Mouse (Mus musculus): ENCODE data around the gene Ankrd37. TPM values are rescaled to one million over a fixed set of nuclear protein-coding genes. Genes with fewer than 3 reads are reported as not detected.
A peak's percentile ranks its signal among the peaks of the same experiment; 100 is the strongest.

Ankrd37 gene
- total and polyA plus RNA-seq, 2 experiments from 2014 or later = 13.4 to 13.8 TPM

DNA sequence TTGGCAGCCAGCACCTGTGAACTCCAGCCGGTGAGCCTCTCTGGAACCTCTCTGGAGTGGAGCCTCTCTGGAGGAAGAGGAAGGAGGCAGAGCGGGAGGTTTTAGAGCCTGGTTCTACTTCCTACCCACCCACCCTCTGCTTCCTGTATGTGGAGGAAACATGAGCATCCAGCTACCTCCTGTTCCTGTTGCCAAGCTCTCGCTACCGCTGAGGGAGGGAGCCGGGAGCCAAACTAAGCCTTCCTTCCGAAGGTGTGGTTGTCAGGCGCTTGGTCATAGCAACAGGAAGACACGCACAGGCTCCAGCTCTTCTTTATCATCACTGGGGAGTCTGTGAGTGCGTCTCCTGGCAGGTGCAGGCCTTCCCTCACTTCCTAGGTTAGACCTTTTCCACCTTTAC lies 16.7 kb upstream of the Ankrd37 start:
- Histone ChIP-seq H3K27me3 (ENCODE audit: insufficient read depth, low read length) (no peaks in the 10 kb centered on the region), H3K9me3 (ENCODE audit: low read length) (no peaks in the 10 kb centered on the region), H3K27ac (ENCODE audit: low read depth, low read length) (no peak overlapping the region), H3K4me1 (ENCODE audit: insufficient read depth, low read length) (no peaks in the 10 kb centered on the region), H3K36me3 (ENCODE audit: insufficient read depth, low read length) (no peaks in the 10 kb centered on the region), H3K4me3 (ENCODE audit: low read depth, low read length) (no peak overlapping the region), H3K4me2 (ENCODE audit: low read depth, low read length, poor library complexity, severe bottlenecking) (no peak overlapping the region), H3K9ac (replicated peaks; ENCODE audit: low read length, poor library complexity, severe bottlenecking) (no peak overlapping the region)
- WGBS = 93% methylated on average over 9 of the region's 9 CpGs
- ATAC-seq (ENCODE audit: low FRiP score) (no peak), DNase-seq (ENCODE audit: low spot score) (no peak)
- TF ChIP-seq CTCF (IDR thresholded peaks at IDR 0.05) = no peak

DNA sequence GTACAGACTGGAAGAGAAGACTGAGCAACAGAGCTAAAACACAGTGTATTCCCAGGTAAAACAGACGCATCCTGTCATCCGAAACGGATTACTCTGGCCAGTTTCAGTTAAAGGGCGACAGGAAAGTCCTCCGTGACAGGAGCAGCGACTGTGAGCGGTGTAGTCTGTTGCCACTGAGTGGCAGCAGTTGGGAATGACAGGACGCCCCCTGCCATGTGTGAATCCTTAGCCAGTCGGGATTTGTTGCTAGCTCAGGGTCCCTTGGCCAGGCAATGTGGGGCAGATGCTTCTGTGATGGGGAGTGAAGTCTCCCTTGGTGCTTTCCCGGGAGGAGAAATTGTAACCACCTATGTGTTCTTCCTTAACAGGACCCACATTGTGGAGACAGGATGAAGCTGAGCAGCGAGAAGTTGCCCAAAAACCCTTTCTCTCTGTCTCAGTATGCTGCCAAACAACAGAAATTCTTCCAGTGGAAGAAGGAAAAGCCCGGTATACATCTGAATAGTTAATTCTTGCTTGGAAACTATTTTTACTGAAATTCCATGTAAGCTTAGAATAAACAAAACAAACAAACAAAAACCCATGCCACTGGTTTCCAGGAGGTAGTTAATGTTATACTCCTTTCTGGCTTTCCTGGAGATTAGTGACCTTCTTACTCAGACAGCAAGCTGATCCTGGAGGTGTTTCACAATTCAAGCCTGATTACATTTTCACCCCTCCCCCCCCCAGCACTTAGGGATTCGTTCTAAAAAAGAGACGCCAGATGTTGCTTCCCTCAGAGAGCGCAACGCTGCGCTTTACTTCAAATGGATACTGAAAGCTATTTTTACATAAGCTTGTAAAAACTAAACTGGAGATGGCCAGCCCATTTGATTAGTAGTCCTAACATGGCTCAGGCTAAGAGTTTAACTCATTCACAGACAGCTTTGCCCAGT lies 5.5 kb upstream of the Ankrd37 start:
- no peaks in the 10 kb centered on the region for H3K9me3 ChIP-seq (ENCODE audit: low read length)
- peak overlapping the region; percentile 37 for H3K4me2 ChIP-seq (ENCODE audit: low read depth, low read length, poor library complexity, severe bottlenecking)
- DNase-seq (ENCODE audit: low spot score) (peak; percentile 65), ATAC-seq (ENCODE audit: low FRiP score) (peak; percentile 74)
- no peak overlapping the region for H3K27ac ChIP-seq (ENCODE audit: low read depth, low read length)
- 12% methylated on average over 17 of the region's 17 CpGs for WGBS
- no peaks in the 10 kb centered on the region for H3K27me3 ChIP-seq (ENCODE audit: insufficient read depth, low read length)
- 0 out of 2 replicates have a peak overlapping the region, but pooled peaks have one; percentile 8 for H3K4me3 ChIP-seq (ENCODE audit: low read depth, low read length)
- H3K9ac ChIP-seq (replicated peaks; ENCODE audit: low read length, poor library complexity, severe bottlenecking) = 0 out of 2 replicates have a peak overlapping the region, but pooled peaks have one; percentile 24
- no peaks in the 10 kb centered on the region for H3K4me1 ChIP-seq (ENCODE audit: insufficient read depth, low read length)
- peak; percentile 63 for TF ChIP-seq CTCF (IDR thresholded peaks at IDR 0.05)
- H3K36me3 ChIP-seq (ENCODE audit: insufficient read depth, low read length) = no peaks in the 10 kb centered on the region

DNA sequence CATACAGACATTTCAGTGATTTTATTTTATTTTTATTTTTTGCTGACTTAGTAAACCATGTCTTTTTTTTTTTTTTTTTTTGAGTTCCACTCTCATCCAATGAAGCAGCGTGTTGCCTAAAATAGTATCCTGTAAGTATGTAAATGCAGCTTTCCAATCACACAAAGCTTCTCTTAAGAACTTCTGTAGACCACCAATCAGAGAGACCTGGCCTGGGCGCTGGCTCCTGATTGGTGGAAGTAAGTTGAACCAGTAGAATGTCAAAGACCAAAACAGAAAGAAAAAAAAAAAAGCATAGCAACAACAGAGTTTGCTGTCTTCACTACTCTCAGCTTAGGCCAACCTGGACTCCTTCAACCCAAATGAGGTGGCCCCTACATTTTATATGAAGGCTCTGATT lies 4.8 kb upstream of the Ankrd37 start:
- H3K4me2 ChIP-seq (ENCODE audit: low read depth, low read length, poor library complexity, severe bottlenecking) = peak overlapping the region; percentile 37
- DNase-seq (ENCODE audit: low spot score) (peak; percentile 39), ATAC-seq (ENCODE audit: low FRiP score) (peak; percentile 54; the same call in 1 of the 2 replicates)
- no peak for TF ChIP-seq CTCF (IDR thresholded peaks at IDR 0.05)
- H3K4me1 ChIP-seq (ENCODE audit: insufficient read depth, low read length) = no peaks in the 10 kb centered on the region
- no peak overlapping the region for H3K27ac ChIP-seq (ENCODE audit: low read depth, low read length)
- 48% methylated on average over 2 of the region's 2 CpGs for WGBS
- no peaks in the 10 kb centered on the region for H3K27me3 ChIP-seq (ENCODE audit: insufficient read depth, low read length)
- H3K9ac ChIP-seq (replicated peaks; ENCODE audit: low read length, poor library complexity, severe bottlenecking) = no peak overlapping the region
- 0 out of 2 replicates have a peak overlapping the region, but pooled peaks have one; percentile 8 for H3K4me3 ChIP-seq (ENCODE audit: low read depth, low read length)
- H3K36me3 ChIP-seq (ENCODE audit: insufficient read depth, low read length) = no peaks in the 10 kb centered on the region
- H3K9me3 ChIP-seq (ENCODE audit: low read length) = no peaks in the 10 kb centered on the region

DNA sequence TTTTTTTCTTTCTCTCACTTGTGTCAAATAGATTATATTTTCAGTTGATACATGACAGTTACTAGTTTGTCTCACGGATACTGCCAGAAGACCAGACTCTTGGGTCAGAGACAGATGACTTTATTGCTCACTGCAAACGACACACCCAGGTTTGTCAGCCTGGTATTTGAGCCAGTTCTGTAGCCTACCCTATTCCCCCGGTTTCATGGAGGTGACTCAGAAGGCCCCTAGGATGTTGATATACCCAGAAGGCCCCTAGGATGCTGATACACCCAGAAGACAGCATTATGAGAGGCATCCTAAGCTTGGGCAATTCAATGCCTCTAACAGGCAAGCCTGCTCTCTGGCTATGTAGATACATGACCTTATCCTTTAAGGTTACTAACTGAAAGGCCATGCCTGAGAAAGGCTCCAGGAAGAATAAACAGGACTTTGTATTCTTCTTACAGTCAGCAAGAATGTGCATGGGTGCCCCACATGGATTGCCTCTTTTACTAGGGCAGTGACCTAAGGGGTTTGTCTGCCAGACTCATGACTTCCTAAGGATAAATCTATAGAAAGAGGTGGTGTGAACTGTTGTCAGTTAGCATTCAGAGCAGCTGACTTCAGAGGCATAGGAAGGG lies 1.7 kb upstream of the Ankrd37 start:
- H3K4me1 ChIP-seq (ENCODE audit: insufficient read depth, low read length) = no peaks in the 10 kb centered on the region
- no peaks in the 10 kb centered on the region for H3K36me3 ChIP-seq (ENCODE audit: insufficient read depth, low read length)
- H3K27ac ChIP-seq (ENCODE audit: low read depth, low read length) = no peak overlapping the region
- no peak overlapping the region for H3K4me2 ChIP-seq (ENCODE audit: low read depth, low read length, poor library complexity, severe bottlenecking)
- H3K9ac ChIP-seq (replicated peaks; ENCODE audit: low read length, poor library complexity, severe bottlenecking) = no peak overlapping the region
- WGBS = 87% methylated on average over 3 of the region's 3 CpGs
- H3K9me3 ChIP-seq (ENCODE audit: low read length) = no peaks in the 10 kb centered on the region
- no peak overlapping the region for H3K4me3 ChIP-seq (ENCODE audit: low read depth, low read length)
- TF ChIP-seq CTCF (IDR thresholded peaks at IDR 0.05) = no peak
- no peak for ATAC-seq (ENCODE audit: low FRiP score)
- DNase-seq (ENCODE audit: low spot score) = no peak
- no peaks in the 10 kb centered on the region for H3K27me3 ChIP-seq (ENCODE audit: insufficient read depth, low read length)

DNA sequence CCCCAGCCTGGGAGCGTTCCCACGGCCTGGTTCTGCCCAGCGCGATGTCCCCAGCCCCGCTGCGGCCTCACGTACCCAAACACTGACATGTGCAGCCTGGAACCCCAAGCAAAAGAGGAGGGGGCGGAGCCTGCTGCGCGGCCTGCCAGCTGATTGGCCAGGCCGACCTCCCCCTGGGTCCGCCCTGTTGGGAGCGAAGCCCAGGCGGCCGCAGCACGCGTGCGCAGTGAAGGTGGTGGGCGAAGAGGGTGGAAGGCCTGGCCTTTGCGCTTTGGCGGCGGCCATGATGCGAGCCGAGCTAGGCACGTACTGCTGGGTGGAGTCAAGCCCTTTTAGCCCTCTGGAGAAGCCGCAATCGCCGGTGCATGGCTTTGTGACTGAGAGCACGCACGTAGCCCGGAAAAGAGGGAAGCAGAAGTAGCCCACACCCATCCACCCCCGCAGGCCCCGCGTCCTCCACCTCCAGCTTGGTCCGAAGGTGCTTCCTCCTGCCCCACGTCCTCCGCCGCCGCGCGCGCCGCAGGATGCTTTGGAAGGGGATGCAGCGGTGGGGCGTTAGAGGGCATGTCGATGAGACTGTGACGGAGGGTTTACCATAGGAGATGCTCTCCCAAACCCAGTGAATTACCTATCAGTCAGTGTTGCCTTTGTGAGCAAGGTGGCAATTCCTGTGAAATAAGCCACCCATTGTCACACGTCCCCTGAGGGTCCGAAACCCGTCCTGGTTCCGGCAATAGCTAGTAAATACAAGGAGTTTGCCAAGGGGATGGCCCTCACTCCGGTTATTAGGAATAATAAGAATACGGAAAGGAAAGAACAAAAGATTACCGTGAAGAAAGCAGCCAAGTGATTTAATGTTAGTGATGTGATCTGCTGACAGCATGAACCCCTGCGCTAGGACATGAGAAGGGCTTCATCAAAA lies 5.5 kb downstream of the Ankrd37 start:
- H3K27me3 ChIP-seq (ENCODE audit: insufficient read depth, low read length) = no peaks in the 10 kb centered on the region
- peak overlapping the region; percentile 82 for H3K9ac ChIP-seq (replicated peaks; ENCODE audit: low read length, poor library complexity, severe bottlenecking)
- TF ChIP-seq CTCF (IDR thresholded peaks at IDR 0.05) = no peak; the same call in none of the 2 replicates
- H3K9me3 ChIP-seq (ENCODE audit: low read length) = no peaks in the 10 kb centered on the region
- H3K4me2 ChIP-seq (ENCODE audit: low read depth, low read length, poor library complexity, severe bottlenecking) = peak overlapping the region; percentile 94
- H3K27ac ChIP-seq (ENCODE audit: low read depth, low read length) = peak overlapping the region; percentile 99
- peaks cover 6% of the 10 kb centered on the region; the same call in 1 of the 2 replicates for H3K4me1 ChIP-seq (ENCODE audit: insufficient read depth, low read length)
- peak overlapping the region; percentile 58 for H3K4me3 ChIP-seq (ENCODE audit: low read depth, low read length)
- peaks cover 4% of the 10 kb centered on the region; the same call in 1 of the 2 replicates for H3K36me3 ChIP-seq (ENCODE audit: insufficient read depth, low read length)
- DNase-seq (ENCODE audit: low spot score) (peak; percentile 98), ATAC-seq (ENCODE audit: low FRiP score) (peak; percentile 99)
- 2% methylated on average over 54 of the region's 55 CpGs for WGBS
